Mouse (Mus musculus) MEL (cell line): ENCODE measurements at regions not wholly inside any gene's neighbourhood (a gene's known extent, or its start where the extent isn't known, plus 50 kb on each side); places are given as distances from the start of the nearest gene placed in this dataset.
A peak's percentile ranks its signal among the peaks of the same experiment; 100 is the strongest.

ENCODE experiments used
- DNase-seq: peaks from one replicate; pipeline ENCODE4 v3.0.0; 2011; ENCODE audit warnings: low read depth, low spot score
- H3K27ac ChIP-seq: 2 replicates; pipeline ENCODE4 v1.5.1; 2012; ENCODE audit warnings: low read depth, mild to moderate bottlenecking, control low read depth, low read length, moderate library complexity; ENCODE audit not compliant: control insufficient read depth
- H3K27me3 ChIP-seq, 2 experiments: fragments of 150-350 bp in 1 of 2; sonication (generic) in 1 of 2; 2 replicates each; pipeline ENCODE4 v1.6.1; 2012; ENCODE audit warnings: low read length in 2 of 2, mild to moderate bottlenecking in 2 of 2, improper control_type of control experiment in 1 of 2, moderate library complexity in 1 of 2; ENCODE audit not compliant: insufficient read depth in 2 of 2, control insufficient read depth in 1 of 2
- H3K36me3 ChIP-seq, 2 experiments: 2 replicates each; pipeline ENCODE4 v1.6.1; 2012 to 2014; ENCODE audit warnings: low read length in 2 of 2, improper control_type of control experiment in 1 of 2, inconsistent platforms in 1 of 2, mild to moderate bottlenecking in 1 of 2; ENCODE audit not compliant: insufficient read depth in 2 of 2, control insufficient read depth in 1 of 2
- H3K4me1 ChIP-seq, 2 experiments: fragments of 150-350 bp in 1 of 2; sonication (generic) in 1 of 2; 2 replicates each; pipeline ENCODE4 v1.6.1; 2012; ENCODE audit warnings: low read length in 2 of 2, improper control_type of control experiment in 1 of 2, mild to moderate bottlenecking in 1 of 2; ENCODE audit not compliant: insufficient read depth in 2 of 2, control insufficient read depth in 1 of 2
- H3K4me3 ChIP-seq, 2 experiments: fragments of 150-350 bp in 1 of 2; sonication (generic) in 1 of 2; 2 replicates each; pipeline ENCODE4 v1.5.1; 2012; ENCODE audit warnings: low read depth in 2 of 2, low read length in 2 of 2, mild to moderate bottlenecking in 2 of 2, moderate library complexity in 2 of 2, control low read depth in 1 of 2, improper control_type of control experiment in 1 of 2; ENCODE audit not compliant: control insufficient read depth in 1 of 2, insufficient read depth in 1 of 2
- H3K79me2 ChIP-seq: 2 replicates; pipeline ENCODE4 v1.6.1; 2012; ENCODE audit warnings: mild to moderate bottlenecking, low read length, moderate library complexity; ENCODE audit not compliant: control insufficient read depth, poor library complexity, insufficient read depth
- H3K9ac ChIP-seq: 2 replicates; pipeline ENCODE4 v1.6.1; 2012; ENCODE audit warnings: low read depth, mild to moderate bottlenecking, control low read depth, low read length, moderate library complexity; ENCODE audit not compliant: control insufficient read depth, poor library complexity, severe bottlenecking
- H3K9me3 ChIP-seq: fragments of 150-350 bp; sonication (generic); replicated peaks from 2 replicates; pipeline ENCODE4 v1.6.1; 2012; ENCODE audit warnings: mild to moderate bottlenecking, low read length, improper control_type of control experiment, moderate library complexity; ENCODE audit not compliant: insufficient read depth
- BHLHE40 ChIP-seq: IDR thresholded peaks from 2 replicates; pipeline ENCODE4 v1.6.1; 2012; ENCODE audit warnings: low read depth, mild to moderate bottlenecking, inconsistent platforms, low read length, improper control_type of control experiment, borderline replicate concordance
- CHD2 ChIP-seq: IDR thresholded peaks from 2 replicates; pipeline ENCODE4 v1.6.1; 2011; ENCODE audit warnings: low read length, improper control_type of control experiment
- CTCF ChIP-seq, 3 experiments: IDR thresholded peaks in 2 of 3; conservative IDR thresholded peaks in 1 of 3; 2 replicates each; pipeline ENCODE4 v1.5.1; 2011 to 2012; ENCODE audit warnings: low read length in 3 of 3, low read depth in 2 of 3, mild to moderate bottlenecking in 2 of 3, improper control_type of control experiment in 1 of 3, inconsistent platforms in 1 of 3, mixed read lengths in 1 of 3, moderate library complexity in 1 of 3; ENCODE audit not compliant: control insufficient read depth in 1 of 3, insufficient read depth in 1 of 3, poor library complexity in 1 of 3, severe bottlenecking in 1 of 3
- E2F4 ChIP-seq: IDR thresholded peaks from 2 replicates; pipeline ENCODE4 v1.6.1; 2011; ENCODE audit warnings: low read depth, low read length, improper control_type of control experiment, borderline replicate concordance
- EP300 ChIP-seq, 2 experiments: IDR thresholded peaks; 2 replicates each; pipeline ENCODE4 v1.6.1; 2011; ENCODE audit warnings: improper control_type of control experiment in 2 of 2, low read length in 2 of 2, low read depth in 1 of 2, mild to moderate bottlenecking in 1 of 2
- ETS1 ChIP-seq: IDR thresholded peaks from 2 replicates; pipeline ENCODE4 v1.6.1; 2012; ENCODE audit warnings: low read depth, mild to moderate bottlenecking, inconsistent platforms, low read length, improper control_type of control experiment, moderate library complexity
- GATA1 ChIP-seq: IDR thresholded peaks from 2 replicates; pipeline ENCODE4 v1.6.1; 2011; ENCODE audit warnings: low read depth, low read length, improper control_type of control experiment
- KAT2A ChIP-seq: conservative IDR thresholded peaks from 2 replicates; pipeline ENCODE4 v1.6.1; 2012; ENCODE audit warnings: low read depth, low read length, improper control_type of control experiment, inconsistent platforms
- MAZ ChIP-seq: IDR thresholded peaks from 2 replicates; pipeline ENCODE4 v1.6.1; 2012; ENCODE audit warnings: low read depth, mild to moderate bottlenecking, inconsistent platforms, low read length, improper control_type of control experiment
- MXI1 ChIP-seq: IDR thresholded peaks from 2 replicates; pipeline ENCODE4 v1.6.1; 2011; ENCODE audit warnings: mild to moderate bottlenecking, low read depth, low read length, improper control_type of control experiment
- MYC ChIP-seq: IDR thresholded peaks from 2 replicates; pipeline ENCODE4 v1.6.1; 2011; ENCODE audit warnings: low read depth, mild to moderate bottlenecking, low read length, improper control_type of control experiment, moderate library complexity
- NRF1 ChIP-seq: IDR thresholded peaks from 2 replicates; pipeline ENCODE4 v1.6.1; 2014; ENCODE audit warnings: low read depth, mild to moderate bottlenecking, inconsistent platforms, low read length, improper control_type of control experiment, moderate library complexity; ENCODE audit not compliant: poor library complexity, insufficient read depth, severe bottlenecking
- POLR2A ChIP-seq, 2 experiments: IDR thresholded peaks; 2 replicates each; pipeline ENCODE4 v1.6.1; 2011 to 2012; ENCODE audit warnings: low read length in 2 of 2, mild to moderate bottlenecking in 2 of 2, control low read depth in 1 of 2, improper control_type of control experiment in 1 of 2, low read depth in 1 of 2, moderate library complexity in 1 of 2; ENCODE audit not compliant: control insufficient read depth in 1 of 2, insufficient read depth in 1 of 2, poor library complexity in 1 of 2
- RAD21 ChIP-seq: IDR thresholded peaks from 2 replicates; pipeline ENCODE4 v1.6.1; 2011; ENCODE audit warnings: mild to moderate bottlenecking, low read depth, low read length, improper control_type of control experiment
- SIN3A ChIP-seq: IDR thresholded peaks from 2 replicates; pipeline ENCODE4 v1.6.1; 2012; ENCODE audit warnings: low read length, improper control_type of control experiment, inconsistent platforms
- TAL1 ChIP-seq: IDR thresholded peaks from 2 replicates; pipeline ENCODE4 v1.6.1; 2012; ENCODE audit warnings: mild to moderate bottlenecking, inconsistent platforms, low read length, moderate library complexity, mixed read lengths
- TBP ChIP-seq: IDR thresholded peaks from 2 replicates; pipeline ENCODE4 v1.8.0; 2011; ENCODE audit warnings: low read depth, low read length, improper control_type of control experiment
- TCF12 ChIP-seq: IDR thresholded peaks from 2 replicates; pipeline ENCODE4 v1.6.1; 2014; ENCODE audit warnings: low read depth, mild to moderate bottlenecking, inconsistent platforms, low read length, improper control_type of control experiment, moderate library complexity
- UBTF ChIP-seq: IDR thresholded peaks from 2 replicates; pipeline ENCODE4 v1.6.1; 2012; ENCODE audit warnings: low read depth, mild to moderate bottlenecking, inconsistent platforms, low read length, improper control_type of control experiment, moderate library complexity, borderline replicate concordance; ENCODE audit not compliant: insufficient read depth
- USF2 ChIP-seq, 2 experiments: IDR thresholded peaks; 2 replicates each; pipeline ENCODE4 v1.6.1; 2011 to 2012; ENCODE audit warnings: improper control_type of control experiment in 2 of 2, low read length in 2 of 2, borderline replicate concordance in 1 of 2, inconsistent platforms in 1 of 2, low read depth in 1 of 2, mild to moderate bottlenecking in 1 of 2; ENCODE audit not compliant: insufficient read depth in 1 of 2
- ZC3H11A ChIP-seq: IDR thresholded peaks from 2 replicates; pipeline ENCODE4 v1.6.1; 2012; ENCODE audit warnings: low read depth, mild to moderate bottlenecking, inconsistent platforms, low read length, improper control_type of control experiment
- ZKSCAN1 ChIP-seq: IDR thresholded peaks from 2 replicates; pipeline ENCODE4 v1.6.1; 2012; ENCODE audit warnings: low read depth, mild to moderate bottlenecking, inconsistent platforms, low read length, improper control_type of control experiment, moderate library complexity
- ZMIZ1 ChIP-seq: IDR thresholded peaks from 2 replicates; pipeline ENCODE4 v1.6.1; 2012; ENCODE audit warnings: low read depth, mild to moderate bottlenecking, inconsistent platforms, low read length, improper control_type of control experiment, moderate library complexity

- peak overlapping the region; percentile 24 to 58 for H3K4me3 ChIP-seq
- H3K27ac ChIP-seq: no peak overlapping the region
- peak; percentile 55 for DNase-seq
- no peaks in the 10 kb centered on the region for H3K79me2 ChIP-seq
- H3K27me3 ChIP-seq: no peaks in the 10 kb centered on the region
- TF ChIP-seq GATA1 (peak; percentile 49), TAL1 (peak; percentile 12; the same call in 1 of the 2 replicates), TCF12 (peak; percentile 46; the same call in 1 of the 2 replicates), ETS1 (peak; percentile 19; the same call in 1 of the 2 replicates), CTCF (IDR thresholded peaks at IDR 0.05 in 2 of 3, conservative IDR thresholded peaks at IDR 0.05 in 1 of 3; ENCODE audit: control insufficient read depth in 1 of 3, insufficient read depth in 1 of 3, low read depth in 2 of 3, low read length in 3 of 3, poor library complexity in 1 of 3, severe bottlenecking in 1 of 3) (no peak), EP300 (IDR thresholded peaks at IDR 0.05; ENCODE audit: low read depth in 1 of 2, low read length in 2 of 2) (peak; percentile 56 to 65; a peak in 3 of 4 replicates), ZMIZ1 (no peak), SIN3A (0 out of 2 replicates have a peak, but pooled peaks have one; percentile 19)
- TF ChIP-seq, all 39 proteins: peak for 6
- H3K9me3 ChIP-seq: no peaks in the 10 kb centered on the region
- no peaks in the 10 kb centered on the region for H3K36me3 ChIP-seq
- H3K9ac ChIP-seq: no peak overlapping the region; the same call in 1 of the 2 replicates
- peaks cover 0 to 4% of the 10 kb centered on the region in 2 experiments; a peak in 1 of 4 replicates for H3K4me1 ChIP-seq
Observed at GRCm38 (mm10) chr19:57541693-57542314, 69.0 kb upstream of the Atrnl1 start.

DNA sequence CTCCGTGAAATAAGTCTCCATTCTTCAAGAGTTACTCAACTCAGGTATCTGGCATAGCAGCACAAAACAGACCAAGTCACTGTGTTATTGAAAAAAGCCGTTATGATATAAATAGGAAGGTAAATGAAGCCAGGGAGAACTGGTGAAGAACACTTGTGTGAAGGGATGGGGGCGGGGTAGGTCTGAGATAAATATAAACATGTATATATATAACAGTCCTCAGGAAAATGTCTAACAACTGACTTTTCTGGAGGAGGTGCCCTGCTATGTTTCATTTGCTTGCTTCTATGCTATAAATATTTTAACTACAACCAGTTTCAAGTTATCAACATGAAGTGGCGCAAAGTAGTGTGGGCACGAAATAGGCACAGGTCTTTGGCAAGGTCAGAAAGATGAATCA lies 68.3 kb upstream of the Atrnl1 start:
- no peak for DNase-seq
- Histone ChIP-seq H3K27ac (no peak overlapping the region), H3K36me3 (no peaks in the 10 kb centered on the region), H3K4me3 (no peak overlapping the region), H3K9ac (no peak overlapping the region; the same call in 1 of the 2 replicates), H3K9me3 (no peaks in the 10 kb centered on the region), H3K4me1 (peaks cover 0 to 4% of the 10 kb centered on the region in 2 experiments; a peak in 1 of 4 replicates), H3K27me3 (no peaks in the 10 kb centered on the region), H3K79me2 (no peaks in the 10 kb centered on the region)
- TF ChIP-seq BHLHE40 (no peak), E2F4 (no peak), GATA1 (no peak), CHD2 (no peak), KAT2A (no peak), POLR2A (IDR thresholded peaks at IDR 0.05; ENCODE audit: control insufficient read depth in 1 of 2, insufficient read depth in 1 of 2, low read depth in 1 of 2, low read length in 2 of 2, poor library complexity in 1 of 2) (no peak)

DNA sequence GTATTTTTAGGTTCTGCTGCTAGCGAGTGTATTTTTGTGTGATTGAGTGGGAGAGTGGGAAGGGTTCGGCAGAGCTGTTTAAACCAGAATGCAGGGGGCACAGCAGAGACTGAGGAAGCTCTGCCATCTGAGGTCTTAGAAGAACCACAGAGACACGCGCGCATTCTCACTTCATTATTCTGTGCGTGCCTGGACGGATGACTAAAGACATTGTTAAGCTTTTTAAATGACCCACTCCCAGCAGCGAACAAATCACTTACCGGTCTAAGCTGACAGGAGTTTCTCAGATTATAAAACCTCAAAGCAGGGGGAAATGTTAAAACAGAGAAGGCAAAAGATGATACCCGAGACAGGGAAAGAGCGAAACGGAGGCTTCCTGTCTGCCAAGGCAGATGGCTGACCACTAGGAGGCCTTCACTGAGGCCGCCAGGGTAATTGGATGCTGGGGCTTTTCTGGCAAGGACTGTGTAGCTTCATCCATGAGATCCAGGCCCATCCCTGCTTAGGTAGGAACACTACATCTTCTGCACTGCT lies 67.1 kb upstream of the Atrnl1 start:
- no peak overlapping the region for H3K9ac ChIP-seq
- H3K4me1 ChIP-seq: peaks cover 0 to 4% of the 10 kb centered on the region in 2 experiments; a peak in 1 of 4 replicates
- H3K27ac ChIP-seq: no peak overlapping the region
- no peak overlapping the region for H3K4me3 ChIP-seq
- no peaks in the 10 kb centered on the region for H3K36me3 ChIP-seq
- no peaks in the 10 kb centered on the region for H3K27me3 ChIP-seq
- DNase-seq: no peak
- H3K79me2 ChIP-seq: no peaks in the 10 kb centered on the region
- no peaks in the 10 kb centered on the region for H3K9me3 ChIP-seq
- TF ChIP-seq CHD2 (no peak), CTCF (IDR thresholded peaks at IDR 0.05 in 2 of 3, conservative IDR thresholded peaks at IDR 0.05 in 1 of 3; ENCODE audit: control insufficient read depth in 1 of 3, insufficient read depth in 1 of 3, low read depth in 2 of 3, low read length in 3 of 3, poor library complexity in 1 of 3, severe bottlenecking in 1 of 3) (no peak), MYC (no peak), MXI1 (no peak), POLR2A (IDR thresholded peaks at IDR 0.05; ENCODE audit: control insufficient read depth in 1 of 2, insufficient read depth in 1 of 2, low read depth in 1 of 2, low read length in 2 of 2, poor library complexity in 1 of 2) (no peak), ZKSCAN1 (no peak), ZC3H11A (no peak), MAZ (no peak), TCF12 (no peak), NRF1 (no peak), UBTF (no peak), RAD21 (no peak), TBP (no peak), E2F4 (no peak), USF2 (IDR thresholded peaks at IDR 0.05; ENCODE audit: borderline replicate concordance in 1 of 2, insufficient read depth in 1 of 2, low read depth in 1 of 2, low read length in 2 of 2) (no peak)
